ENCODE assay signal across 40 mouse cellular contexts in genomic region chr12:11209636-11210035, GRCm38 (mm10). TPM values are rescaled to one million over a fixed set of nuclear protein-coding genes. Genes with fewer than 3 reads are reported as not detected.
DNase-seq lines count a peak whose midpoint lies in the region; ATAC-seq lines count a peak whose summit lies in the region.
"Had no signal": no experiment of that assay in that cellular context is flagged by ENCODE, and none has a peak within 500 bp of the region (broad histone marks: within the 10 kb centered on the region; RNA-seq: fewer than 3 reads in every experiment).

No protein-coding gene starts in this region.

- DNase-seq in CD4-positive, CD25-positive, alpha-beta regulatory T cell, adult 2 months (ENCODE audit: low read depth, low spot score) = peak; percentile 42
- peak; percentile 20 for DNase-seq in splenic B cell, adult 2 months (ENCODE audit: low read depth, low spot score)
- DNase-seq in retina, embryonic 14.5 days (ENCODE audit: low spot score) = no peak
- DNase-seq in cerebellum, adult 11-12 months = no peak
- DNase-seq in midbrain, embryonic 11.5 days (ENCODE audit: low spot score, missing footprints) = no peak
- DNase-seq: adrenal gland, postnatal 14 days; B cell, adult 2 months; cerebellum, adult 11 months; cerebellum, postnatal 10 days; gastrocnemius, postnatal 10 days; heart, adult 18-20 months; heart, postnatal 10 days; kidney, adult 9 months; kidney, postnatal 10 days; layer of hippocampus, postnatal 36 days; lung, adult 2 months; lung, postnatal 10 days; right cerebral cortex, adult 18-20 months; spleen, adult 18-20 months had no signal

- H3K4me1 ChIP-seq in midbrain, embryonic 11.5 days (ENCODE audit: control insufficient read depth, insufficient read depth, low read length) = no peaks in the 10 kb centered on the region
- H3K4me1 ChIP-seq: neural tube, embryonic 13.5 days had no signal

- H3K4me3 ChIP-seq in midbrain, embryonic 11.5 days (ENCODE audit: low read depth, low read length) = no peak overlapping the region
- H3K4me3 ChIP-seq: forebrain, embryonic 13.5 days; heart, embryonic 13.5 days; hindbrain, embryonic 10.5 days; limb, embryonic 10.5 days; limb, embryonic 15.5 days; midbrain, embryonic 10.5 days; myocyte; neural tube, embryonic 13.5 days had no signal

- 77% methylated on average over 5 of the region's 5 CpGs for WGBS in midbrain, embryonic 11.5 days

- peak; percentile 85 for ATAC-seq in common myeloid progenitor, adult 5-6 weeks (replicated peaks; ENCODE audit: low read depth, poor library complexity, severe bottlenecking)
- ATAC-seq in megakaryocyte, adult 5-6 weeks (ENCODE audit: poor library complexity, severe bottlenecking) = peak; percentile 92
- no peak for ATAC-seq in midbrain, embryonic 11.5 days (ENCODE audit: low FRiP score)
- ATAC-seq: forebrain, embryonic 13.5 days; hindbrain, embryonic 16.5 days; intestine, postnatal 0 days; midbrain, embryonic 16.5 days had no signal

- no peaks in the 10 kb centered on the region for H3K36me3 ChIP-seq in splenic B cell, adult 2 months (ENCODE audit: control insufficient read depth, insufficient read depth, low read length, poor library complexity, severe bottlenecking)
- H3K36me3 ChIP-seq in midbrain, embryonic 11.5 days (ENCODE audit: control insufficient read depth, insufficient read depth, low read length) = no peaks in the 10 kb centered on the region
- H3K36me3 ChIP-seq: G1E; heart, embryonic 13.5 days; hindbrain, embryonic 10.5 days; limb, embryonic 10.5 days; limb, embryonic 15.5 days; midbrain, embryonic 10.5 days; neural tube, embryonic 13.5 days had no signal

- H3K27ac ChIP-seq in midbrain, embryonic 11.5 days (ENCODE audit: low read depth, low read length) = no peak overlapping the region
- H3K27ac ChIP-seq: forebrain, embryonic 13.5 days; heart, embryonic 13.5 days; hindbrain, embryonic 10.5 days; limb, embryonic 10.5 days; limb, embryonic 15.5 days; liver, embryonic 14.5 days; macrophage; midbrain, embryonic 10.5 days; neural tube, embryonic 13.5 days had no signal

- no peak overlapping the region for H3K9ac ChIP-seq in midbrain, embryonic 11.5 days (ENCODE audit: low read length)
- H3K9ac ChIP-seq: forebrain, embryonic 13.5 days; heart, embryonic 13.5 days; limb, embryonic 15.5 days; liver, embryonic 14.5 days; neural tube, embryonic 13.5 days had no signal

- no peaks in the 10 kb centered on the region for H3K9me3 ChIP-seq in midbrain, embryonic 11.5 days (ENCODE audit: control insufficient read depth, low read length)
- H3K9me3 ChIP-seq: forebrain, embryonic 13.5 days; G1E; heart, embryonic 13.5 days; hindbrain, embryonic 10.5 days; limb, embryonic 10.5 days; limb, embryonic 15.5 days; midbrain, embryonic 10.5 days; neural tube, embryonic 13.5 days had no signal

- no peaks in the 10 kb centered on the region for H3K27me3 ChIP-seq in splenic B cell, adult 2 months (ENCODE audit: control insufficient read depth, insufficient read depth, low read length, poor library complexity, severe bottlenecking)
- H3K27me3 ChIP-seq in midbrain, embryonic 11.5 days (ENCODE audit: control insufficient read depth, insufficient read depth, low read length) = no peaks in the 10 kb centered on the region
- H3K27me3 ChIP-seq: forebrain, embryonic 13.5 days; heart, embryonic 13.5 days; neural tube, embryonic 13.5 days had no signal

- H3K4me2 ChIP-seq in midbrain, embryonic 11.5 days = no peak overlapping the region
- H3K4me2 ChIP-seq: forebrain, embryonic 13.5 days; heart, embryonic 13.5 days; limb, embryonic 15.5 days; neural tube, embryonic 13.5 days had no signal

RNA-seq across cellular contexts. Expression of gene Msgn1, which starts 0.9 kb away (rescaled TPM):
- total RNA-seq in common myeloid progenitor, adult 5-6 weeks (2017) = not detected in 2 replicates
- not detected in 2 replicates for total RNA-seq in megakaryocyte, adult 5-6 weeks (2015)
- 0.92 TPM in 1 of 2 replicates, not detected in the other for total RNA-seq in megakaryocyte, adult 5-6 weeks (2017)
- polyA plus RNA-seq in midbrain, embryonic 11.5 days (2014; fragmentation: Nextera tagmentation; extraction: Ambion mirVana) = not detected in 2 replicates
- total RNA-seq: adrenal gland, postnatal 14 days; G1E; gastrocnemius, postnatal 10 days; heart, adult 18-20 months; heart, postnatal 10 days; layer of hippocampus, postnatal 36 days had no signal
- polyA plus RNA-seq: embryonic facial prominence, embryonic 11.5 days; forebrain, embryonic 13.5 days; G1E; heart, embryonic 13.5 days; hindbrain, embryonic 10.5 days; hindbrain, embryonic 16.5 days; intestine, postnatal 0 days; large intestine, adult 2 months; limb, embryonic 10.5 days; limb, embryonic 15.5 days; liver, embryonic 14.5 days; lung, adult 2 months; macrophage; midbrain, embryonic 10.5 days; midbrain, embryonic 16.5 days; myocyte; neural tube, embryonic 13.5 days; stomach, embryonic 14.5 days; testis, adult 2 months; thymus, postnatal 0 days had no signal

RNA-seq across cellular contexts. Expression of gene Gen1, which starts 56.0 kb away (rescaled TPM):
- 24.7 and 28.8 TPM in 2 replicates for total RNA-seq in common myeloid progenitor, adult 5-6 weeks (2017)
- total RNA-seq in megakaryocyte, adult 5-6 weeks (2015) = 24.2 and 32.6 TPM in 2 replicates
- 24.4 and 25.6 TPM in 2 replicates for total RNA-seq in megakaryocyte, adult 5-6 weeks (2017)
- 14.2 and 20.1 TPM in 2 replicates for polyA plus RNA-seq in midbrain, embryonic 11.5 days (2014; fragmentation: Nextera tagmentation; extraction: Ambion mirVana)

RNA-seq across cellular contexts. Expression of gene Smc6, which starts 56.0 kb away (rescaled TPM):
- total RNA-seq in common myeloid progenitor, adult 5-6 weeks (2017) = 119 and 153 TPM in 2 replicates
- total RNA-seq in megakaryocyte, adult 5-6 weeks (2015) = 98.3 and 127 TPM in 2 replicates
- 129 and 153 TPM in 2 replicates for total RNA-seq in megakaryocyte, adult 5-6 weeks (2017)
- polyA plus RNA-seq in midbrain, embryonic 11.5 days (2014; fragmentation: Nextera tagmentation; extraction: Ambion mirVana) = 134 and 143 TPM in 2 replicates

RNA-seq across cellular contexts. Expression of gene Kcns3, which starts 58.8 kb away (rescaled TPM):
- not detected in 2 replicates for total RNA-seq in common myeloid progenitor, adult 5-6 weeks (2017)
- total RNA-seq in megakaryocyte, adult 5-6 weeks (2015) = not detected in 2 replicates
- not detected in 2 replicates for total RNA-seq in megakaryocyte, adult 5-6 weeks (2017)
- polyA plus RNA-seq in midbrain, embryonic 11.5 days (2014; fragmentation: Nextera tagmentation; extraction: Ambion mirVana) = 0.26 and 0.34 TPM in 2 replicates
- polyA plus RNA-seq: macrophage, myocyte had no signal

Comparison
In these comparisons a context has a peak if more than half of its experiments do, and no peak if none do; other contexts are left out.
1. DNase-seq: peak in CD4-positive, CD25-positive, alpha-beta regulatory T cell, adult 2 months (single experiment) and splenic B cell, adult 2 months (single experiment); none in retina, embryonic 14.5 days (single experiment), cerebellum, adult 11-12 months (single experiment) and midbrain, embryonic 11.5 days (single experiment).